Mouse (Mus musculus) stomach, postnatal 0 days (tissue): ENCODE data around the gene H2-Q10.

Experiments used
- CTCF ChIP-seq: IDR thresholded peaks from 2 replicates; pipeline ENCODE4 v1.5.1; 2016; ENCODE audit warnings: antibody characterized with exemption, low read depth, mild to moderate bottlenecking, moderate library complexity
- EP300 ChIP-seq: optimal IDR thresholded peaks from 2 replicates; pipeline ENCODE3; 2016; ENCODE audit warnings: antibody characterized with exemption

- TF ChIP-seq EP300 (no peak), CTCF (peak; percentile 93)
These were observed 14.2 kb downstream of the H2-Q10 start for GRCm38 (mm10) chr17:35484066-35484465.
